Mouse (Mus musculus): ENCODE data around the gene Zfp710. TPM values are rescaled to one million over a fixed set of nuclear protein-coding genes. Genes with fewer than 3 reads are reported as not detected.

Zfp710 gene
- polyA plus RNA-seq, 1 experiment: 138 TPM

GRCm38 (mm10) chr7:80063244-80063643 is 38.6 kb downstream of the Zfp710 start:
- Histone ChIP-seq H3K4me3 (ENCODE audit: insufficient read depth, low read length) (no peak overlapping the region), H3K27ac (ENCODE audit: insufficient read depth, low read depth, low read length) (peak overlapping the region; percentile 16; the same call in 1 of the 2 replicates), H3K4me1 (ENCODE audit: control insufficient read depth, insufficient read depth, low read length) (peaks cover 91% of the 10 kb centered on the region)
- TF ChIP-seq POLR2A (IDR thresholded peaks at IDR 0.05; ENCODE audit: borderline replicate concordance, low read depth, low read length) (no peak), CTCF (IDR thresholded peaks at IDR 0.05; ENCODE audit: low read depth, low read length) (no peak)

GRCm38 (mm10) chr7:80063902-80064736 is 39.5 kb downstream of the Zfp710 start:
- H3K4me1 ChIP-seq (ENCODE audit: control insufficient read depth, insufficient read depth, low read length): peaks cover 90% of the 10 kb centered on the region
- H3K4me3 ChIP-seq (ENCODE audit: insufficient read depth, low read length): no peak overlapping the region
- H3K27ac ChIP-seq (ENCODE audit: insufficient read depth, low read depth, low read length): no peak overlapping the region; the same call in 1 of the 2 replicates
- TF ChIP-seq POLR2A (IDR thresholded peaks at IDR 0.05; ENCODE audit: borderline replicate concordance, low read depth, low read length) (no peak), CTCF (IDR thresholded peaks at IDR 0.05; ENCODE audit: low read depth, low read length) (no peak)

DNA sequence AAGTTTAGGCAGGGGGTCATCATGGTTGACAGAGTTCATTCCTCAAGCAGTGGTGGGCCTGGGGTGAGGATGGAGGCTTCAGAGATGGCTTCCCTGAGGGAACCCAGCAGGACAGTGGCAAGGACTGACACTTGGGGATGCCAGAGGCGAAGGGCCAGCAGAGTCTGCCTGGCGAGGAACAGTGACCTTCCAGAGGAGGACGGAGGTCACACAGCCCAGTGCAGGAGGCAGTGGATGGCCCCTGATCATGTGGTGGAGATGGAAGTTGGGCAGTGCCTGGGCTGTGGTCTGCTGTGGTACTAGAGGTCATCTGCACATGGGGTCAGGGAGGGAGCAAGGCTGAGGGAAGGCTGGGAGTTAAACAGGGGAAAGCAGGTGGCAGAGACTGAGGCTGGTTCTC is 40.6 kb downstream of the Zfp710 start:
- no peak overlapping the region for H3K4me3 ChIP-seq (ENCODE audit: insufficient read depth, low read length)
- H3K27ac ChIP-seq (ENCODE audit: insufficient read depth, low read depth, low read length): no peak overlapping the region; the same call in 1 of the 2 replicates
- H3K4me1 ChIP-seq (ENCODE audit: control insufficient read depth, insufficient read depth, low read length): peaks cover 90% of the 10 kb centered on the region
- no peak for TF ChIP-seq POLR2A (IDR thresholded peaks at IDR 0.05; ENCODE audit: borderline replicate concordance, low read depth, low read length)
- no peak for TF ChIP-seq CTCF (IDR thresholded peaks at IDR 0.05; ENCODE audit: low read depth, low read length)

GRCm38 (mm10) chr7:80066675-80067455 is 42.3 kb downstream of the Zfp710 start:
- H3K4me1 ChIP-seq (ENCODE audit: control insufficient read depth, insufficient read depth, low read length): peaks cover 87% of the 10 kb centered on the region
- no peak overlapping the region for H3K4me3 ChIP-seq (ENCODE audit: insufficient read depth, low read length)
- TF ChIP-seq CTCF (IDR thresholded peaks at IDR 0.05; ENCODE audit: low read depth, low read length): no peak
- no peak overlapping the region; the same call in 1 of the 2 replicates for H3K27ac ChIP-seq (ENCODE audit: insufficient read depth, low read depth, low read length)

- TF ChIP-seq CTCF (IDR thresholded peaks at IDR 0.05; ENCODE audit: low read depth, low read length) (no peak), POLR2A (IDR thresholded peaks at IDR 0.05; ENCODE audit: borderline replicate concordance, low read depth, low read length) (no peak)
- peaks cover 87% of the 10 kb centered on the region for H3K4me1 ChIP-seq (ENCODE audit: control insufficient read depth, insufficient read depth, low read length)
- H3K4me3 ChIP-seq (ENCODE audit: insufficient read depth, low read length): no peak overlapping the region
- H3K27ac ChIP-seq (ENCODE audit: insufficient read depth, low read depth, low read length): peak overlapping the region; percentile 80; the same call in 1 of the 2 replicates
Measured at GRCm38 (mm10) chr7:80068341-80068740, 43.7 kb downstream of the Zfp710 start.

DNA sequence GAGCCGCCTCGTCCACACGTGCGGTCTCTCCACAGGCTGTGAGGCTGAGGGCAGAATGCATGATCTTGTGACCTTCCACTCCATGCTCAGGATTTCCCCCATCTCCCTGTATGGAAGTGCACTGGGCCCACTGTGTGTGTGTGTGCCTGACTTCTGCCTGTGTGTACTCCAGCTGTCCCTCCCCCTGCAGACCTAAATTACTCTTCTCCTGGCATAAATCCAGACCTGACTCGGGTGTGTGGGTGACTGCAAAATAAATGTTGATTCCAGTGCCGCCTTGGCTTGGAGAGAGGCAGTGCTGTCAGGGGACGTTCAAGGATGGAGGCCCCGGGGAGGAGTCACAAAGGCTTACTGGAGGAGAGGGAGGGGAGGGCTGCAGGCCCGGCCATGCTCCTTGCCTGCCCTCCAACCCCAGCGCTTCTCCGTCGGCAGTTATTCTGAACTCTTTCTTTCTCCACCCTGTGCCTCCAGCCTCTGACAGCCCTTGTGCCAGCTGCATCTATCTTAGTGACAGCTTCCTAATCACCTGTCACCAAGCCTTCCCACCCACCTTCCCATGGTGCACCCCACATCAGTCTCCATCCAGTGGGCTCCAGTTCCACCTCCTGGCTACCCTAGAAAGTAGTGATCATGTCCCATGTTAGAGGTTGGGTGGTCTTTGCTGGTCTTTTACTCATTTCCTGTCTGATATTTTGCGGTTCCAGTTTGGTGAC is 45.2 kb downstream of the Zfp710 start:
- peak overlapping the region; percentile 8; the same call in 1 of the 2 replicates for H3K4me3 ChIP-seq (ENCODE audit: insufficient read depth, low read length)
- TF ChIP-seq CTCF (IDR thresholded peaks at IDR 0.05; ENCODE audit: low read depth, low read length): no peak
- no peak for TF ChIP-seq POLR2A (IDR thresholded peaks at IDR 0.05; ENCODE audit: borderline replicate concordance, low read depth, low read length)
- H3K4me1 ChIP-seq (ENCODE audit: control insufficient read depth, insufficient read depth, low read length): peaks cover 87% of the 10 kb centered on the region
- peak overlapping the region; percentile 80 for H3K27ac ChIP-seq (ENCODE audit: insufficient read depth, low read depth, low read length)

DNA sequence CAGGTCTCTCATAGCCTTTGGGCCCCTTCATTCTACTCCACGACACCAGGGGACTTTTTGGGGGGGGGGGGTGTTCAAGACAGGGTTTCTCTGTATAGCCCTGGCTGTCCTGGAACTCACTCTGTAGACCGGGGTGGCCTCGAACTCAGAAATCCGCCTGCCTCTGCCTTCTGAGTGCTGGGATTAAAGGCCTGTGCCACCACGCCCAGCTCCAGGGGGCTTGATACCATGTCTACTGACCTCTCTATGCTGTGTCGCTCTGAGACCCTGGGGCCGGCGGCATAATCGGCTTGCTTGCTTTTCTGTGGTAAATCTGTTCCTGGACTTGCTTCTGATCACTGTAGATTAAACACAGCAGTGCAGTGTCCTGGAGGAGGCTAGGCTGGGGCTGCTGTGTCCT is 46.6 kb downstream of the Zfp710 start:
- no peak for TF ChIP-seq CTCF (IDR thresholded peaks at IDR 0.05; ENCODE audit: low read depth, low read length)
- no peak for TF ChIP-seq POLR2A (IDR thresholded peaks at IDR 0.05; ENCODE audit: borderline replicate concordance, low read depth, low read length)
- Histone ChIP-seq H3K27ac (ENCODE audit: insufficient read depth, low read depth, low read length) (0 out of 2 replicates have a peak overlapping the region, but pooled peaks have one; percentile 28), H3K4me1 (ENCODE audit: control insufficient read depth, insufficient read depth, low read length) (peaks cover 85% of the 10 kb centered on the region), H3K4me3 (ENCODE audit: insufficient read depth, low read length) (no peak overlapping the region)

GRCm38 (mm10) chr7:80072297-80072696 is 47.7 kb downstream of the Zfp710 start:
- Histone ChIP-seq H3K27ac (ENCODE audit: insufficient read depth, low read depth, low read length) (no peak overlapping the region), H3K4me3 (ENCODE audit: insufficient read depth, low read length) (no peak overlapping the region), H3K4me1 (ENCODE audit: control insufficient read depth, insufficient read depth, low read length) (peaks cover 86% of the 10 kb centered on the region)
- TF ChIP-seq POLR2A (IDR thresholded peaks at IDR 0.05; ENCODE audit: borderline replicate concordance, low read depth, low read length) (no peak), CTCF (IDR thresholded peaks at IDR 0.05; ENCODE audit: low read depth, low read length) (no peak)

- peak overlapping the region; percentile 86 for H3K27ac ChIP-seq (ENCODE audit: insufficient read depth, low read depth, low read length)
- peaks cover 86% of the 10 kb centered on the region for H3K4me1 ChIP-seq (ENCODE audit: control insufficient read depth, insufficient read depth, low read length)
- no peak overlapping the region for H3K4me3 ChIP-seq (ENCODE audit: insufficient read depth, low read length)
- no peak for TF ChIP-seq CTCF (IDR thresholded peaks at IDR 0.05; ENCODE audit: low read depth, low read length)
- TF ChIP-seq POLR2A (IDR thresholded peaks at IDR 0.05; ENCODE audit: borderline replicate concordance, low read depth, low read length): no peak
Measured at GRCm38 (mm10) chr7:80073506-80073905, 48.9 kb downstream of the Zfp710 start.

Data from bone marrow macrophage, adult 2 months (primary cell).